ENCODE assay signal across 18 mouse cellular contexts in genomic region chr2:13044555-13044954, GRCm38 (mm10). TPM values are rescaled to one million over a fixed set of nuclear protein-coding genes. Genes with fewer than 3 reads are reported as not detected.
DNase-seq lines count a peak whose midpoint lies in the region; ATAC-seq lines count a peak whose summit lies in the region.
"Had no signal": no experiment of that assay in that cellular context is flagged by ENCODE, and none has a peak within 500 bp of the region (broad histone marks: within the 10 kb centered on the region; RNA-seq: fewer than 3 reads in every experiment).

No protein-coding gene starts in this region.

- H3K4me2 ChIP-seq in liver, embryonic 11.5 days, result no peak overlapping the region; the same call in 1 of the 2 replicates
- peak overlapping the region; percentile 51 for H3K4me2 ChIP-seq in liver, embryonic 13.5 days
- H3K4me2 ChIP-seq: embryonic facial prominence, embryonic 15.5 days; forebrain, embryonic 15.5 days; hindbrain, embryonic 14.5 days had no signal

- H3K9me3 ChIP-seq in megakaryocyte, embryonic 14.5 days, result peaks cover 7% of the 10 kb centered on the region; the same call in 1 of the 2 replicates
- H3K9me3 ChIP-seq in liver, embryonic 11.5 days (ENCODE audit: control insufficient read depth, low read length), result no peaks in the 10 kb centered on the region
- H3K9me3 ChIP-seq in liver, embryonic 13.5 days (replicated peaks), result no peaks in the 10 kb centered on the region
- H3K9me3 ChIP-seq: embryonic facial prominence, embryonic 15.5 days; forebrain, embryonic 15.5 days; heart, embryonic 10.5 days; hindbrain, embryonic 10.5 days had no signal

- no peaks in the 10 kb centered on the region for H3K36me3 ChIP-seq in megakaryocyte, embryonic 14.5 days (replicated peaks; ENCODE audit: low read length)
- H3K36me3 ChIP-seq in liver, embryonic 11.5 days (ENCODE audit: control insufficient read depth, insufficient read depth, low read length), result no peaks in the 10 kb centered on the region
- no peaks in the 10 kb centered on the region for H3K36me3 ChIP-seq in liver, embryonic 13.5 days
- H3K36me3 ChIP-seq: embryonic facial prominence, embryonic 15.5 days; forebrain, embryonic 15.5 days; heart, embryonic 10.5 days; hindbrain, embryonic 10.5 days had no signal

- no peak overlapping the region for H3K27ac ChIP-seq in liver, embryonic 11.5 days (ENCODE audit: low read depth, low read length)
- peak overlapping the region; percentile 58 for H3K27ac ChIP-seq in liver, embryonic 13.5 days
- H3K27ac ChIP-seq: embryonic facial prominence, embryonic 15.5 days; forebrain, embryonic 15.5 days; heart, embryonic 10.5 days; hindbrain, embryonic 10.5 days; hindbrain, embryonic 14.5 days had no signal

- H3K9ac ChIP-seq in liver, embryonic 11.5 days (ENCODE audit: low read depth, low read length), result no peak overlapping the region
- H3K9ac ChIP-seq in liver, embryonic 13.5 days, result peak overlapping the region; percentile 41
- H3K9ac ChIP-seq: embryonic facial prominence, embryonic 15.5 days; forebrain, embryonic 15.5 days; hindbrain, embryonic 14.5 days had no signal

- DNase-seq in liver, embryonic 11.5 days (ENCODE audit: low spot score), result no peak
- DNase-seq in liver, embryonic 13.5 days, result no peak
- DNase-seq in embryo, embryonic 9.5 days (ENCODE audit: extremely low spot score), result no peak
- DNase-seq in testis, postnatal 10 days (ENCODE audit: low spot score), result no peak
- DNase-seq: adrenal gland, adult 2 months; adrenal gland, postnatal 25 days; cerebellum, adult 2 months; cerebellum, postnatal 10 days; gastrocnemius, postnatal 10 days; heart, adult 18-20 months had no signal

- ATAC-seq in megakaryocyte, adult 5-6 weeks (ENCODE audit: poor library complexity, severe bottlenecking), result no peak
- ATAC-seq in liver, embryonic 11.5 days (replicated peaks; ENCODE audit: low FRiP score), result peak; percentile 99
- peak; percentile 100 for ATAC-seq in liver, embryonic 13.5 days (ENCODE audit: low read depth)
- ATAC-seq: forebrain, embryonic 15.5 days had no signal

- peak overlapping the region; percentile 24 for H3K4me3 ChIP-seq in megakaryocyte, embryonic 14.5 days (replicated peaks)
- H3K4me3 ChIP-seq in liver, embryonic 11.5 days (ENCODE audit: low read depth, low read length), result no peak overlapping the region
- no peak overlapping the region for H3K4me3 ChIP-seq in liver, embryonic 13.5 days (replicated peaks)
- H3K4me3 ChIP-seq: embryonic facial prominence, embryonic 15.5 days; erythroblast, embryonic 14.5 days; forebrain, embryonic 15.5 days; heart, embryonic 10.5 days; hindbrain, embryonic 10.5 days had no signal

- 77% methylated on average over 4 of the region's 4 CpGs for WGBS in liver, embryonic 11.5 days
- WGBS in liver, embryonic 13.5 days (ENCODE audit: insufficient replicate concordance), result 43% methylated on average over 4 of the region's 4 CpGs

- H3K27me3 ChIP-seq in megakaryocyte, embryonic 14.5 days (replicated peaks), result no peaks in the 10 kb centered on the region
- no peaks in the 10 kb centered on the region for H3K27me3 ChIP-seq in liver, embryonic 11.5 days (replicated peaks; ENCODE audit: control insufficient read depth, insufficient read depth, low read length)
- no peaks in the 10 kb centered on the region for H3K27me3 ChIP-seq in liver, embryonic 13.5 days
- H3K27me3 ChIP-seq: embryonic facial prominence, embryonic 15.5 days; forebrain, embryonic 15.5 days had no signal

- no peaks in the 10 kb centered on the region for H3K4me1 ChIP-seq in megakaryocyte, embryonic 14.5 days
- H3K4me1 ChIP-seq in liver, embryonic 11.5 days (replicated peaks; ENCODE audit: control insufficient read depth, insufficient read depth, low read length), result 0 out of 2 replicates have a peak, but pooled peaks cover 2% of the 10 kb centered on the region
- H3K4me1 ChIP-seq in liver, embryonic 13.5 days (replicated peaks), result peaks cover 41% of the 10 kb centered on the region
- H3K4me1 ChIP-seq: embryonic facial prominence, embryonic 15.5 days; forebrain, embryonic 15.5 days; heart, embryonic 10.5 days; hindbrain, embryonic 10.5 days had no signal

RNA-seq across cellular contexts. Expression of gene C1ql3, which starts 32.9 kb away (rescaled TPM):
- not detected in 2 replicates for polyA plus RNA-seq in megakaryocyte, embryonic 14.5 days (2012; ENCODE audit: insufficient read depth, low replicate concordance)
- total RNA-seq in megakaryocyte, adult 5-6 weeks (2015), result not detected in 2 replicates
- total RNA-seq in megakaryocyte, adult 5-6 weeks (2017), result not detected in 2 replicates
- 0.38 and 0.65 TPM in 2 replicates for polyA plus RNA-seq in liver, embryonic 11.5 days (2014; fragmentation: Nextera tagmentation; extraction: Ambion mirVana)
- 0.12 TPM in 2 replicates for polyA plus RNA-seq in liver, embryonic 13.5 days (2015; fragmentation: Nextera tagmentation; extraction: Ambion mirVana)
- total RNA-seq: adrenal gland, adult 2 months; adrenal gland, postnatal 25 days had no signal
- polyA plus RNA-seq: adrenal gland, adult 2 months; erythroblast, embryonic 14.5 days had no signal
